Comparison of ENCODE assay signal across 17 mouse cellular contexts in the genomic region with DNA sequence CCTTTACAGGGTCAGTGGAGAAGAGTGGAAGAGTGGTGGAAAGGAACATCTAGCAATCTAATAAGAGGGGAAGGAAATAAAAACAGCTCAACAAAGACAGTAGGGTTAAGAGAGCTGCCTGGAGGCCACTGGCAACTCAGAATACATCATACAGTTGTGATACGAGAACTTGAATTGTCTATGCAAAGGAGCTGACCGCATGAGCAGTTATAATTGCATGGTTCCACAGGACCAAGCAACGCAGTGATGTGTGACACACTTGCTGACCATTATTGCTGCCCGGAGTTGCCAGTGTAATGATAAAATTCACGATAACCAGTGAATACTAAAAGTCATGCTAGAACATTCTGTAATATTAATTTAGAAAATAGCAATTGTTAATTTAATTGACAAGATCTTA.
"Had no signal": no experiment of that assay in that cellular context is flagged by ENCODE, and none has a peak within 500 bp of the region (broad histone marks: within the 10 kb centered on the region; RNA-seq: fewer than 3 reads in every experiment).

No protein-coding gene starts in this region.

- DNase-seq: layer of hippocampus, adult 9-11 months; liver, postnatal 0 days; lung, embryonic 14.5 days; retina, postnatal 1 day; right cerebral cortex, postnatal 25 days; thymus, adult 2 months; thymus, postnatal 14 days had no signal

- H3K27me3 ChIP-seq: intestine, embryonic 15.5 days; midbrain, embryonic 12.5 days; midbrain, embryonic 15.5 days; neural tube, embryonic 13.5 days had no signal

- H3K4me2 ChIP-seq: intestine, embryonic 15.5 days; liver, embryonic 11.5 days; lung, embryonic 14.5 days; midbrain, embryonic 12.5 days; midbrain, embryonic 15.5 days; neural tube, embryonic 13.5 days had no signal

- H3K4me1 ChIP-seq: intestine, embryonic 15.5 days; midbrain, embryonic 12.5 days; midbrain, embryonic 15.5 days; neural tube, embryonic 13.5 days had no signal

- H3K4me3 ChIP-seq: intestine, embryonic 15.5 days; layer of hippocampus, adult 2 months; midbrain, embryonic 12.5 days; midbrain, embryonic 15.5 days; neural tube, embryonic 13.5 days had no signal

- ATAC-seq: intestine, embryonic 15.5 days; liver, postnatal 0 days; lung, postnatal 0 days; midbrain, embryonic 15.5 days had no signal

- H3K27ac ChIP-seq: intestine, embryonic 15.5 days; layer of hippocampus, adult 2 months; liver, embryonic 14.5 days; macrophage; midbrain, embryonic 12.5 days; midbrain, embryonic 15.5 days; neural tube, embryonic 13.5 days; stomach, postnatal 0 days had no signal

- H3K9ac ChIP-seq: intestine, embryonic 15.5 days; liver, embryonic 14.5 days; liver, postnatal 0 days; lung, embryonic 14.5 days; midbrain, embryonic 12.5 days; midbrain, embryonic 15.5 days; neural tube, embryonic 13.5 days had no signal

- H3K9me3 ChIP-seq: intestine, embryonic 15.5 days; midbrain, embryonic 12.5 days; midbrain, embryonic 15.5 days; neural tube, embryonic 13.5 days had no signal
